Mouse (Mus musculus): Measurements from ENCODE around the gene Dnajb2. TPM values are rescaled to one million over a fixed set of nuclear protein-coding genes. Genes with fewer than 3 reads are reported as not detected.

The Dnajb2 gene
- total and polyA plus RNA-seq, 3 experiments, result 12.9 to 18.9 TPM; not detected in 1

GRCm38 (mm10) chr1:75251112-75251970 lies 15.1 kb downstream of the Dnajb2 start (continued):
- no peak for TF ChIP-seq KAT2A (conservative IDR thresholded peaks at IDR 0.05; ENCODE audit: low read depth, low read length)
- no peak for TF ChIP-seq USF1 (IDR thresholded peaks at IDR 0.05; ENCODE audit: low read depth, low read length)
- no peak for TF ChIP-seq ZMIZ1 (IDR thresholded peaks at IDR 0.05; ENCODE audit: low read depth, low read length)

GRCm38 (mm10) chr1:75252308-75252707 lies 16.1 kb downstream of the Dnajb2 start:
- no peaks in the 10 kb centered on the region for H3K9me3 ChIP-seq (replicated peaks; ENCODE audit: insufficient read depth, low read length)
- DNase-seq (ENCODE audit: low read depth, low spot score), result no peak
- no peak for TF ChIP-seq CHD2 (IDR thresholded peaks at IDR 0.05; ENCODE audit: low read length)
- H3K79me2 ChIP-seq (ENCODE audit: control insufficient read depth, insufficient read depth, low read length, poor library complexity), result no peaks in the 10 kb centered on the region
- no peaks in the 10 kb centered on the region for H3K27me3 ChIP-seq (ENCODE audit: control insufficient read depth in 1 of 2, insufficient read depth in 2 of 2, low read length in 2 of 2)
- no peak overlapping the region for H3K27ac ChIP-seq (ENCODE audit: control insufficient read depth, low read depth, low read length)
- no peaks in the 10 kb centered on the region; a peak in 1 of 4 replicates for H3K4me1 ChIP-seq (ENCODE audit: control insufficient read depth in 1 of 2, insufficient read depth in 2 of 2, low read length in 2 of 2)
- no peaks in the 10 kb centered on the region for H3K36me3 ChIP-seq (ENCODE audit: control insufficient read depth in 1 of 2, insufficient read depth in 2 of 2, low read length in 2 of 2)
- no peak overlapping the region for H3K4me3 ChIP-seq (ENCODE audit: control insufficient read depth in 1 of 2, insufficient read depth in 1 of 2, low read depth in 2 of 2, low read length in 2 of 2)
- H3K9ac ChIP-seq (ENCODE audit: control insufficient read depth, low read depth, low read length, poor library complexity, severe bottlenecking), result no peak overlapping the region

GRCm38 (mm10) chr1:75253029-75253428 lies 16.8 kb downstream of the Dnajb2 start:
- Histone ChIP-seq H3K4me3 (ENCODE audit: control insufficient read depth in 1 of 2, insufficient read depth in 1 of 2, low read depth in 2 of 2, low read length in 2 of 2) (no peak overlapping the region), H3K79me2 (ENCODE audit: control insufficient read depth, insufficient read depth, low read length, poor library complexity) (no peaks in the 10 kb centered on the region), H3K36me3 (ENCODE audit: control insufficient read depth in 1 of 2, insufficient read depth in 2 of 2, low read length in 2 of 2) (no peaks in the 10 kb centered on the region), H3K27ac (ENCODE audit: control insufficient read depth, low read depth, low read length) (no peak overlapping the region), H3K27me3 (ENCODE audit: control insufficient read depth in 1 of 2, insufficient read depth in 2 of 2, low read length in 2 of 2) (no peaks in the 10 kb centered on the region), H3K9ac (ENCODE audit: control insufficient read depth, low read depth, low read length, poor library complexity, severe bottlenecking) (no peak overlapping the region), H3K9me3 (replicated peaks; ENCODE audit: insufficient read depth, low read length) (no peaks in the 10 kb centered on the region), H3K4me1 (ENCODE audit: control insufficient read depth in 1 of 2, insufficient read depth in 2 of 2, low read length in 2 of 2) (no peaks in the 10 kb centered on the region; a peak in 1 of 4 replicates)
- no peak for DNase-seq (ENCODE audit: low read depth, low spot score)
- no peak for TF ChIP-seq MEF2A (IDR thresholded peaks at IDR 0.05; ENCODE audit: extremely low read depth, insufficient replicate concordance, low read depth, low read length, poor library complexity, severe bottlenecking)
- TF ChIP-seq CTCF (IDR thresholded peaks at IDR 0.05 in 2 of 3, conservative IDR thresholded peaks at IDR 0.05 in 1 of 3; ENCODE audit: control insufficient read depth in 1 of 3, insufficient read depth in 1 of 3, low read depth in 2 of 3, low read length in 3 of 3, poor library complexity in 1 of 3, severe bottlenecking in 1 of 3), result peak in 2 of 3 experiments; percentile 17 to 40; a peak in 3 of 6 replicates
- no peak for TF ChIP-seq MXI1 (IDR thresholded peaks at IDR 0.05; ENCODE audit: low read depth, low read length)
- no peak for TF ChIP-seq MYB (IDR thresholded peaks at IDR 0.05; ENCODE audit: low read depth, low read length)

GRCm38 (mm10) chr1:75253849-75254624 lies 17.8 kb downstream of the Dnajb2 start:
- H3K36me3 ChIP-seq (ENCODE audit: control insufficient read depth in 1 of 2, insufficient read depth in 2 of 2, low read length in 2 of 2), result no peaks in the 10 kb centered on the region
- no peaks in the 10 kb centered on the region for H3K9me3 ChIP-seq (replicated peaks; ENCODE audit: insufficient read depth, low read length)
- H3K27ac ChIP-seq (ENCODE audit: control insufficient read depth, low read depth, low read length), result no peak overlapping the region
- H3K27me3 ChIP-seq (ENCODE audit: control insufficient read depth in 1 of 2, insufficient read depth in 2 of 2, low read length in 2 of 2), result no peaks in the 10 kb centered on the region
- peak; percentile 89 for DNase-seq (ENCODE audit: low read depth, low spot score)
- no peak overlapping the region for H3K9ac ChIP-seq (ENCODE audit: control insufficient read depth, low read depth, low read length, poor library complexity, severe bottlenecking)
- H3K4me1 ChIP-seq (ENCODE audit: control insufficient read depth in 1 of 2, insufficient read depth in 2 of 2, low read length in 2 of 2), result no peaks in the 10 kb centered on the region; a peak in 1 of 4 replicates
- H3K79me2 ChIP-seq (ENCODE audit: control insufficient read depth, insufficient read depth, low read length, poor library complexity), result no peaks in the 10 kb centered on the region
- H3K4me3 ChIP-seq (ENCODE audit: control insufficient read depth in 1 of 2, insufficient read depth in 1 of 2, low read depth in 2 of 2, low read length in 2 of 2), result no peak overlapping the region
- TF ChIP-seq USF1 (IDR thresholded peaks at IDR 0.05; ENCODE audit: low read depth, low read length) (no peak), NRF1 (IDR thresholded peaks at IDR 0.05; ENCODE audit: insufficient read depth, low read depth, low read length, poor library complexity, severe bottlenecking) (no peak), NELFE (IDR thresholded peaks at IDR 0.05; ENCODE audit: low read depth, low read length) (no peak), GATA1 (IDR thresholded peaks at IDR 0.05; ENCODE audit: low read depth, low read length) (no peak), MYC (IDR thresholded peaks at IDR 0.05; ENCODE audit: low read depth, low read length) (no peak), POLR2AphosphoS5 (IDR thresholded peaks at IDR 0.05; ENCODE audit: borderline replicate concordance, low read depth, low read length) (no peak), E2F4 (IDR thresholded peaks at IDR 0.05; ENCODE audit: borderline replicate concordance, low read depth, low read length) (no peak), RAD21 (IDR thresholded peaks at IDR 0.05; ENCODE audit: low read depth, low read length) (peak; percentile 91), USF2 (IDR thresholded peaks at IDR 0.05; ENCODE audit: borderline replicate concordance in 1 of 2, insufficient read depth in 1 of 2, low read depth in 1 of 2, low read length in 2 of 2) (no peak), MAX (IDR thresholded peaks at IDR 0.05; ENCODE audit: low read length) (no peak), ETS1 (IDR thresholded peaks at IDR 0.05; ENCODE audit: low read depth, low read length) (no peak), SMC3 (IDR thresholded peaks at IDR 0.05; ENCODE audit: low read depth, low read length) (peak; percentile 96), JUND (IDR thresholded peaks at IDR 0.05; ENCODE audit: low read depth, low read length) (no peak)
